Mouse (Mus musculus): ENCODE data around the gene Itgb3bp. TPM values are rescaled to one million over a fixed set of nuclear protein-coding genes. Genes with fewer than 3 reads are reported as not detected.
A peak's percentile ranks its signal among the peaks of the same experiment; 100 is the strongest.

Gene Itgb3bp
- polyA plus RNA-seq, 1 experiment = 0.15 TPM

DNA sequence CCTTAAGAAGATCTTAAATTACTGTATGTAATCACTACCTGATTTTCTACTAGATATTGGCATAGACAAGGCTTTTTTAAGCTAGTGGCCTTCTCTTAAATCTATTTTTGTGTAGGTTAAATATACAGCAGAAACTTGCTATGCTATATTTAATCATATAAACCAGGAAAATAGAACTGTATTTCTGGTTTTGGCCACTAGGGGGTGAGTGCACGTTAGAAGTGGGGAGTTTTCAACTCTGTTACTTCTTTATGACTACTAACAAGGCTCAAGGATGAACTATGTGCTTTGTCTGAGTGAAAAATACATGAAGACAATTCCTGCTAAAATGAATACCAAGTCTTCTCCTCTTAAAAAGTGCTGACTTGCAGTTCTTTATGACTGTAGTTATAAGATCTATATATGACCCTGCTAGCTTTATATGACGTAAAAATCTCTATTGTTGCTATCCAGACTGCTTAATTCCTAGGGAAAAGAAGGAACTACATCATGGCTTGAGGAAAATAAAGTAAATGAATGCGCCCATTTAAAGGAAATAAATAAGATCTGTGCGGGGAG, 15.6 kb downstream of the Itgb3bp start:
- no peak overlapping the region for H3K27ac ChIP-seq (ENCODE audit: insufficient read depth, low read depth, low read length)
- TF ChIP-seq POLR2A (IDR thresholded peaks at IDR 0.05; ENCODE audit: low read depth, low read length) = no peak
- no peak for TF ChIP-seq CTCF (IDR thresholded peaks at IDR 0.05; ENCODE audit: extremely low read depth, insufficient read length, insufficient replicate concordance, low read depth, low read length)
- H3K27me3 ChIP-seq (ENCODE audit: control insufficient read depth, insufficient read depth, low read length) = no peaks in the 10 kb centered on the region
- no peaks in the 10 kb centered on the region for H3K4me1 ChIP-seq (ENCODE audit: control insufficient read depth, insufficient read depth, insufficient read length, low read length)
- H3K4me3 ChIP-seq (ENCODE audit: low read depth, low read length) = no peak overlapping the region
- WGBS = 68% methylated on average over 4 of the region's 4 CpGs
- H3K36me3 ChIP-seq (ENCODE audit: control insufficient read depth, insufficient read depth, low read length) = no peaks in the 10 kb centered on the region

DNA sequence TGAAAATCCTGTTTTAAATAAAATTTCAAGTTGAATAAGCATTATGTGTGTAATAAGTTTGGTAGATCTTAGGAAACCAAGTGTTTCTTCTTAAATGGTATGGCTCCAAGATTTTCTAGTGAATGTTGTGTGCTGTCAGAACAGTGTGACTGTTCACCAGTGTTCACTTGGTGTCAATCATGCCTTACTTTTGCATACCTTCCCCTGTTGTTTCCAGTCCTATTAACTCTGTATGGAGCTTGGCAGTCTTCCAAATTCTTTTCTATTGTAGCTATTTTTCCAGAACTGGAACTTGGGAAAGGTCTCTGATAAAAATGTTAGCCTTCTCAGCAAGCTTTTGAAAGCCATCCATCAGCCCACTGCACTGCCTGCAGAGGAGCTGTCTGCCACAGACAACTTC, 47.2 kb downstream of the Itgb3bp start:
- H3K27ac ChIP-seq (ENCODE audit: insufficient read depth, low read depth, low read length) = no peak overlapping the region
- TF ChIP-seq POLR2A (IDR thresholded peaks at IDR 0.05; ENCODE audit: low read depth, low read length) = no peak
- TF ChIP-seq CTCF (IDR thresholded peaks at IDR 0.05; ENCODE audit: extremely low read depth, insufficient read length, insufficient replicate concordance, low read depth, low read length) = no peak
- no peaks in the 10 kb centered on the region for H3K36me3 ChIP-seq (ENCODE audit: control insufficient read depth, insufficient read depth, low read length)
- H3K4me3 ChIP-seq (ENCODE audit: low read depth, low read length) = no peak overlapping the region
- H3K4me1 ChIP-seq (ENCODE audit: control insufficient read depth, insufficient read depth, insufficient read length, low read length) = no peaks in the 10 kb centered on the region
- H3K27me3 ChIP-seq (ENCODE audit: control insufficient read depth, insufficient read depth, low read length) = no peaks in the 10 kb centered on the region

DNA sequence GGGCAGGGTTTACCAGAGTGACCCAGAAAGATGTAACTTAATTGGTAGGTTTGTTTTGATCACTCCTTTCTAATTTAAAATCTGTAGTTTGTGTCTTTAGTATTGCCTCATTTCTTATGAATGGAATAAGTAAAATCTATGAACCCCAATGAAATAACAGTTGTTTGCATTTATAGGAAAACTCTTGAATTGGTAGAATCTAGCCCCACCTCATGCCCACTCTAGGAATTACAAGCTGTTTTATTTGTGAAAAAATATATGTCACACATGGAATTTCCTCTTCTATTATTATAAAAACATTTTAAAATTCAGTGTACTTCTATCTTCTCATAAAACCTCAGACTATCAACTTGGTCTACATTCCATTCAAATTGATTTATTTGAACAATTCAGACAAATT, 47.7 kb downstream of the Itgb3bp start:
- H3K27me3 ChIP-seq (ENCODE audit: control insufficient read depth, insufficient read depth, low read length) = no peaks in the 10 kb centered on the region
- no peak for TF ChIP-seq CTCF (IDR thresholded peaks at IDR 0.05; ENCODE audit: extremely low read depth, insufficient read length, insufficient replicate concordance, low read depth, low read length)
- TF ChIP-seq POLR2A (IDR thresholded peaks at IDR 0.05; ENCODE audit: low read depth, low read length) = no peak
- no peaks in the 10 kb centered on the region for H3K36me3 ChIP-seq (ENCODE audit: control insufficient read depth, insufficient read depth, low read length)
- H3K4me1 ChIP-seq (ENCODE audit: control insufficient read depth, insufficient read depth, insufficient read length, low read length) = no peaks in the 10 kb centered on the region
- no peak overlapping the region for H3K4me3 ChIP-seq (ENCODE audit: low read depth, low read length)
- no peak overlapping the region for H3K27ac ChIP-seq (ENCODE audit: insufficient read depth, low read depth, low read length)

DNA sequence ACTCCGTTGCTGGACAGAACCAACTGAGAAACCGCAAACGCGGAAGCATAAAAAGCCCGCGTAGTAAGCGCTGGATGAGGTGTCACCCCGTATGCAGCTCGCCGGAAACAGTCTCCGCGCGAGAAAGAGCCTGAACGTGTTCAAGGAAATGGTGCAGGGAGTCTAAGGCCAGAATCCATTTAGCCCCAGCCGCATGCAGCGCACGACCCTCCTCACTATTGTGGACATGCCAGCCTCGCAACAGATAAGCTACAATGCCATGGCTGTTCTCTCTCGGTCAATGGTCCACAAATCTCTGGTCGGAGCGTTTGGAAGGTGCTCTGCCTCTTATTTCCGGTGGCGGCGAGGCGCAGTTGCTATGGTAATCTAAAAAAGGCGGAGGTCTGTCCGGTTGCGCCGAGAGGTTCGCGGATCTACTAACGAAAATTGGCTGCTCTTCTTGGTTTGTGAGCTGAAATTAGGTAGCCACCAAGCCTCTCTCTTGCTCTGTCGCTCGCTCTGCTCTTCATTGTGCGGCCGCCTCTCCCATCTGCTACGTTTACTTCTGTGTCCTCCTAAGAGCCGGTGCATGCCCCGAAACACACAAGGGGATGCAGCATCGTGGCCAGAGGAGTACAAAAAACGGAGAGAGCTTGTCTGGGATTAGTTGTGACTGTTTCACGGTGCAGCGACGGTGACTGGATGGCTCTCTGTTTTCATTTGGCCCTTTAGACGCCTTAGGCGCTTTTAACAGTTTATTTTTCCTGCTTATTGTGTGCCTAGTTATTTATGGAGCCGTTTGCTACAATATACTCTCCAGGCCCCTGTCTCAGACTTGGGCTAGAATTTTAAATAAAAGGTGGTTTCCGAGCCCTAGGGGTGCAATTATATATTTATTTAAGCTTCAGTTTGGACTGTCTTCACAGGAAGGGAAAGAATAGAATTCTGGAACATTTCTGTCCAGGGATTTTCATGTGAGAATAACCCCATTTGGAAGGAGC, 100.2 kb downstream of the Itgb3bp start, which contains the start of gene Efcab7:
Gene Efcab7 (plus strand): TSS at position 105 of the 980 bp plus-strand sequence.
- TF ChIP-seq CTCF (IDR thresholded peaks at IDR 0.05; ENCODE audit: extremely low read depth, insufficient read length, insufficient replicate concordance, low read depth, low read length) = no peak
- no peak; the same call in 1 of the 2 replicates for TF ChIP-seq POLR2A (IDR thresholded peaks at IDR 0.05; ENCODE audit: low read depth, low read length)
- Histone ChIP-seq H3K4me3 (ENCODE audit: low read depth, low read length) (peak within 1 kb of the TSS; percentile 96), H3K4me1 (ENCODE audit: control insufficient read depth, insufficient read depth, insufficient read length, low read length) (no peaks in the 10 kb centered on the region), H3K36me3 (ENCODE audit: control insufficient read depth, insufficient read depth, low read length) (no peaks in the 10 kb centered on the region), H3K27ac (ENCODE audit: insufficient read depth, low read depth, low read length) (peak within 1 kb of the TSS; percentile 71), H3K27me3 (ENCODE audit: control insufficient read depth, insufficient read depth, low read length) (no peaks in the 10 kb centered on the region)
- under 1% methylated on average over 48 of the region's 48 CpGs for WGBS

DNA sequence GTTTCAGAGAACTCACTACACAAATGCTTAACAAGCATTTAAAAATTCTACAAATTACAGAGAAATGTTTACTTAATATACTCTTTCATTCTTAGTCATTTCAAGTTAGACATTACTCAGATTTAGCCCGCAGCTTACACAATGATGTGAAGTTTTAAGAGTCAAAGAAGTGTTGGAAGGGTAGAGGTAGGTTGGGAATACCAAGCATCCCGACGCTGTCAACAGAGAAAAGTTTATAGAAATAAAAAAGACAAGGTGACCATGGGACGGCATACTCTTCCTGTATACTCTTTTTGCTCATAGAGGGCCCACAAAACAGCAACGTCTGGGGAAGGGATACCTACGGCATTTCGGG, 100.9 kb downstream of the Itgb3bp start:
- Histone ChIP-seq H3K4me3 (ENCODE audit: low read depth, low read length) (peak overlapping the region; percentile 96), H3K4me1 (ENCODE audit: control insufficient read depth, insufficient read depth, insufficient read length, low read length) (no peaks in the 10 kb centered on the region), H3K36me3 (ENCODE audit: control insufficient read depth, insufficient read depth, low read length) (no peaks in the 10 kb centered on the region), H3K27ac (ENCODE audit: insufficient read depth, low read depth, low read length) (no peak overlapping the region), H3K27me3 (ENCODE audit: control insufficient read depth, insufficient read depth, low read length) (no peaks in the 10 kb centered on the region)
- under 1% methylated on average over 7 of the region's 7 CpGs for WGBS
- TF ChIP-seq CTCF (IDR thresholded peaks at IDR 0.05; ENCODE audit: extremely low read depth, insufficient read length, insufficient replicate concordance, low read depth, low read length) (no peak), POLR2A (IDR thresholded peaks at IDR 0.05; ENCODE audit: low read depth, low read length) (no peak)

DNA sequence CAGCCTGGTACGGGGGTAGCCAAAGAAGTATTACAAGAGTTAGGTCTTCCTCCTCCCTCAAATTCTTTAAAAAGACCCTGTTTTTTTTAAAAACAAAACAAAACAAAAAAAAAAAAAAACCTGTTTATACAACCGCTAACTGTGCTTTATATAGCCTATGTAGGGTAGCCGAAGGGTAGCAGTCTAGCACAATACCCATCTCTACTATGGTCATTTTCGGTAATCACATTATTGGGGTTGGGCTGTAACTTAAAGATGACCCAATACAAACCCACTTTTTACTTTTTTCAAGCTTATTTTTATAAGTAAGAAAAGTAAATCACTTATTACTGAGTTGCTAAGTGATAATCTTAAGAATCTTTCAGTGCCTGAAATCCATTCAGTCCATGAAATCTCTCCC, 101.3 kb downstream of the Itgb3bp start:
- WGBS = 30% methylated on average over 4 of the region's 4 CpGs
- TF ChIP-seq POLR2A (IDR thresholded peaks at IDR 0.05; ENCODE audit: low read depth, low read length) (no peak), CTCF (IDR thresholded peaks at IDR 0.05; ENCODE audit: extremely low read depth, insufficient read length, insufficient replicate concordance, low read depth, low read length) (no peak)
- H3K36me3 ChIP-seq (ENCODE audit: control insufficient read depth, insufficient read depth, low read length) = no peaks in the 10 kb centered on the region
- no peaks in the 10 kb centered on the region for H3K27me3 ChIP-seq (ENCODE audit: control insufficient read depth, insufficient read depth, low read length)
- no peak overlapping the region for H3K27ac ChIP-seq (ENCODE audit: insufficient read depth, low read depth, low read length)
- H3K4me3 ChIP-seq (ENCODE audit: low read depth, low read length) = no peak overlapping the region
- no peaks in the 10 kb centered on the region for H3K4me1 ChIP-seq (ENCODE audit: control insufficient read depth, insufficient read depth, insufficient read length, low read length)
